Mouse (Mus musculus): ENCODE measurements around the gene Nfia.

DNA sequence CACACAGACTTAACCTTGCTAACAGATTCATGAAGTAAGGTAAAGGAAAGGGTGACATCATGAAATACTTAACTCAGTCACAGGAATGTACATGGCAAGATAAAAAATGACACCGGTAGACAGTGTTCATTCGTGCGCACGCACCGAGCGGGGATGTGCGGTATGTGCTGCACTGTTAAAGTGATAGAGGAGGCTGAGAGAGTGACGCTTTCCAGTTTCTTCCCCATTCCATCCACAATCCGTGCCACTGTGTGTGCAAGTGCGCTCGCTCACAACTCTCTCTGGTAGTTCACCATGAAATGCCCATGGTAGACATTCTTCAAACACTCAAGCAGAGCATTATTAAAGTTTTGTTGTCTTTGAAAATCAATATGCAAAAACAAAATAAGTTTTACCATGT is 218.9 kb downstream of the Nfia start:
- TF ChIP-seq EP300 (IDR thresholded peaks at IDR 0.05; ENCODE audit: low read depth), result no peak
- no peak for TF ChIP-seq CTCF (IDR thresholded peaks at IDR 0.05; ENCODE audit: low read depth)
